Mouse (Mus musculus) bone marrow, adult 2 months (tissue): ENCODE measurements at regions not wholly inside any gene's neighbourhood (a gene's known extent, or its start where the extent isn't known, plus 50 kb on each side); places are given as distances from the start of the nearest gene placed in this dataset.

Source experiments
- CTCF ChIP-seq: fragments of 200-500 bp; IDR thresholded peaks from 2 replicates; pipeline ENCODE4 v1.5.1; 2011; ENCODE audit warnings: low read length, control low read depth; ENCODE audit not compliant: control insufficient read depth, insufficient read depth
- POLR2A ChIP-seq: fragments of 200-500 bp; IDR thresholded peaks from 2 replicates; pipeline ENCODE4 v1.6.1; 2011; ENCODE audit warnings: low read depth, mild to moderate bottlenecking, control low read depth, low read length, borderline replicate concordance; ENCODE audit not compliant: control insufficient read depth

DNA sequence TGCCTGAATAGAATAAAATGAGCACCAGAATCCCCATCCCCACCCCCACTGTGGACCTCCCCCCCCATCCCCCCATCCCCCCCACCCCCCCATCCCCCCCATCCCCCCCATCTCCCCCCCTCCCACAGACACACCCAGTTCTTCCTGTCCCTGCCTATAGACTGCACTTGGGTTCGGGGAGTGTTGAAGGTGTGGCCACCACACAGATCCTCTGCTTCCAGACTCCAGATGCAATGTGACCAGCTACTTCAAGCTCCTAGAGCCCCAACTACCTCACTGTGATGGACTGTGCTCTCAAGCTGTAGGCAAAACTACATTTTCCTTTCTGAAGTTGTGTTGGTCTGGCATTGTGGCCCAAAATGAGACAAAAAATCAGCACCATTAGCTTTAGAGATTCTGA, 138.3 kb upstream of the Rybp start:
- TF ChIP-seq POLR2A = no peak
- TF ChIP-seq CTCF = no peak
